Mouse (Mus musculus) spleen, adult 12 weeks (tissue): ENCODE results near the gene Fkbp3.

ENCODE experiments used
- DNase-seq: peaks from one replicate; pipeline ENCODE4 v3.0.0; 2022; ENCODE audit warnings: low spot score

Fkbp3 gene

GRCm38 (mm10) chr12:65035839-65036189 lies 38.0 kb downstream of the Fkbp3 start:
- no peak for DNase-seq

GRCm38 (mm10) chr12:65022842-65023241 lies 51.0 kb downstream of the Fkbp3 start:
- DNase-seq, result no peak
